Mouse (Mus musculus) forebrain, postnatal 0 days (tissue): ENCODE measurements at regions not wholly inside any gene's neighbourhood (a gene's known extent, or its start where the extent isn't known, plus 50 kb on each side); places are given as distances from the start of the nearest gene placed in this dataset.

Source experiments
- ATAC-seq: fragments of 200-750 bp; cut with Nextera tagmentation; 2 replicates; pipeline ENCODE4 v1.8.0; 2017; ENCODE audit warnings: mild to moderate bottlenecking, moderate library complexity
- DNase-seq: peaks from one replicate; pipeline ENCODE4 v3.0.0-alpha.2; 2015
- H3K27ac ChIP-seq: fragments of 300-500 bp; sonication (generic); 2 replicates; pipeline ENCODE4 v1.5.1; 2014; ENCODE audit warnings: low read depth, mild to moderate bottlenecking, antibody characterized with exemption, low read length, moderate library complexity, mixed read lengths
- H3K27me3 ChIP-seq: fragments of 300-500 bp; sonication (generic); 2 replicates; pipeline ENCODE4 v1.6.1; 2014; ENCODE audit warnings: mild to moderate bottlenecking, low read length, mixed read lengths; ENCODE audit not compliant: insufficient read depth
- H3K36me3 ChIP-seq: fragments of 300-500 bp; sonication (generic); 2 replicates; pipeline ENCODE4 v1.6.1; 2014; ENCODE audit warnings: mild to moderate bottlenecking, moderate library complexity; ENCODE audit not compliant: insufficient read depth
- H3K4me1 ChIP-seq: fragments of 300-500 bp; sonication (generic); 2 replicates; pipeline ENCODE4 v1.6.1; 2014; ENCODE audit warnings: antibody characterized with exemption; ENCODE audit not compliant: insufficient read depth
- H3K4me2 ChIP-seq: fragments of 300-500 bp; sonication (generic); 2 replicates; pipeline ENCODE4 v1.6.1; 2014; ENCODE audit warnings: low read depth, mild to moderate bottlenecking, moderate library complexity
- H3K4me3 ChIP-seq: fragments of 300-500 bp; sonication (generic); 2 replicates; pipeline ENCODE4 v1.5.1; 2014; ENCODE audit warnings: low read depth, low read length, mixed read lengths
- H3K9ac ChIP-seq: fragments of 300-500 bp; sonication (generic); 2 replicates; pipeline ENCODE4 v1.6.1; 2014; ENCODE audit warnings: mild to moderate bottlenecking
- H3K9me3 ChIP-seq: fragments of 300-500 bp; sonication (generic); 2 replicates; pipeline ENCODE4 v1.6.1; 2016; ENCODE audit warnings: low read length
- CTCF ChIP-seq: sonication (generic); IDR thresholded peaks from 2 replicates; pipeline ENCODE4 v1.5.1; 2016; ENCODE audit warnings: antibody characterized with exemption, control low read depth, low read depth
- WGBS: fragments of 180-500 bp; shearing (Covaris S2); extraction: QIAGEN DNeasy Blood & Tissue Kit; methylation state at CpG from one replicate; pipeline ENCODE4 v1.1.7; 2014; 5-methylcytosine and 5-hydroxymethylcytosine counted together

GRCm38 (mm10) chr15:70920138-70920537 is 2914.2 kb upstream of the Gm6569 start:
- H3K4me3 ChIP-seq = no peak overlapping the region
- ATAC-seq (no peak), DNase-seq (no peak)
- H3K27me3 ChIP-seq = no peaks in the 10 kb centered on the region
- TF ChIP-seq CTCF = peak; percentile 49
- no peak overlapping the region for H3K27ac ChIP-seq
- no peak overlapping the region for H3K4me2 ChIP-seq
- no peak overlapping the region for H3K9ac ChIP-seq
- no peaks in the 10 kb centered on the region for H3K9me3 ChIP-seq
- no peaks in the 10 kb centered on the region for H3K36me3 ChIP-seq
- H3K4me1 ChIP-seq = no peaks in the 10 kb centered on the region

- H3K4me3 ChIP-seq = no peak overlapping the region
- no peak overlapping the region for H3K27ac ChIP-seq
- H3K36me3 ChIP-seq = no peaks in the 10 kb centered on the region
- no peaks in the 10 kb centered on the region for H3K9me3 ChIP-seq
- no peaks in the 10 kb centered on the region for H3K27me3 ChIP-seq
- H3K4me1 ChIP-seq = no peaks in the 10 kb centered on the region
- 40% methylated on average over 2 of the region's 2 CpGs for whole genome bisulfite sequencing
- H3K9ac ChIP-seq = no peak overlapping the region
- DNase-seq (peak; percentile 92), ATAC-seq (peak; percentile 82)
- peak; percentile 88 for TF ChIP-seq CTCF
- no peak overlapping the region for H3K4me2 ChIP-seq
Measured at GRCm38 (mm10) chr15:70920862-70921261, 2913.5 kb upstream of the Gm6569 start.
